Mouse (Mus musculus): ENCODE measurements at regions not wholly inside any gene's neighbourhood (a gene's known extent, or its start where the extent isn't known, plus 50 kb on each side); places are given as distances from the start of the nearest gene placed in this dataset.

GRCm38 (mm10) chr12:79890291-79890690 is 222.5 kb downstream of the Zfp36l1 start:
- Histone ChIP-seq H3K4me1 (ENCODE audit: insufficient read depth) (no peaks in the 10 kb centered on the region), H3K4me2 (ENCODE audit: low read depth, low read length) (no peak overlapping the region), H3K9me3 (ENCODE audit: low read length) (no peaks in the 10 kb centered on the region), H3K9ac (replicated peaks) (no peak overlapping the region), H3K36me3 (replicated peaks; ENCODE audit: insufficient read depth, low read length) (no peaks in the 10 kb centered on the region), H3K27me3 (ENCODE audit: insufficient read depth, low read length) (no peaks in the 10 kb centered on the region), H3K4me3 (ENCODE audit: low read depth, low read length) (no peak overlapping the region), H3K27ac (ENCODE audit: low read depth) (no peak overlapping the region)
- 84% methylated on average over 7 of the region's 7 CpGs for WGBS (ENCODE audit: insufficient replicate concordance)
- no peak for ATAC-seq
- TF ChIP-seq EP300 (IDR thresholded peaks at IDR 0.05; ENCODE audit: low read depth) (no peak), CTCF (IDR thresholded peaks at IDR 0.05; ENCODE audit: low read depth) (no peak)
- no peak for DNase-seq

- Histone ChIP-seq H3K4me3 (ENCODE audit: low read depth, low read length) (no peak overlapping the region), H3K27me3 (ENCODE audit: insufficient read depth, low read length) (no peaks in the 10 kb centered on the region), H3K27ac (ENCODE audit: low read depth) (no peak overlapping the region), H3K36me3 (replicated peaks; ENCODE audit: insufficient read depth, low read length) (no peaks in the 10 kb centered on the region), H3K9me3 (ENCODE audit: low read length) (no peaks in the 10 kb centered on the region), H3K4me2 (ENCODE audit: low read depth, low read length) (no peak overlapping the region), H3K9ac (replicated peaks) (no peak overlapping the region), H3K4me1 (ENCODE audit: insufficient read depth) (no peaks in the 10 kb centered on the region)
- TF ChIP-seq EP300 (IDR thresholded peaks at IDR 0.05; ENCODE audit: low read depth): no peak
- peak; percentile 18; the same call in 1 of the 2 replicates for TF ChIP-seq CTCF (IDR thresholded peaks at IDR 0.05; ENCODE audit: low read depth)
- DNase-seq (no peak), ATAC-seq (no peak)
- 79% methylated on average over 4 of the region's 4 CpGs for WGBS (ENCODE audit: insufficient replicate concordance)
Observed at GRCm38 (mm10) chr12:79888812-79889211, 224.0 kb downstream of the Zfp36l1 start.

DNA sequence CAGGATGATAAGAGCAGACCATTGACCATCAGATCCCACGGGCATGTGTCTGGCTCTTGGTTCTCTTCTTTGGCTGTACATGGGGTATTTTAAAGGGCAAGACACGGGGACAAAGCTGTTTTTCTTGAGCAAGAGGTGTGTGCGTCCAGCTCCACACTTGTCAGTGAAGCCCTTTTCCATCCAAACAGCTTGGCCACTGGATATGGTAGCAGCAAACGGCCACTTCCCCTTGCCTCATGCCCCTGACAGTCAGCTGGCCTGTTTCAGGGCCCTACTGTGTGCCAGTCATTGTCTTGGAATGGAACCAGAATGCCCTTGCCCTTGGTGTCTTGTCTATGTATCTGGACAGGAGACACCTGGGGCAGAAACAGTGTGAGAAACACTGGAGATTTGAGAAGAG is 224.7 kb downstream of the Zfp36l1 start:
- H3K27me3 ChIP-seq (ENCODE audit: insufficient read depth, low read length): no peaks in the 10 kb centered on the region
- TF ChIP-seq CTCF (IDR thresholded peaks at IDR 0.05; ENCODE audit: low read depth): no peak
- TF ChIP-seq EP300 (IDR thresholded peaks at IDR 0.05; ENCODE audit: low read depth): no peak
- no peaks in the 10 kb centered on the region for H3K4me1 ChIP-seq (ENCODE audit: insufficient read depth)
- no peak for DNase-seq
- WGBS (ENCODE audit: insufficient replicate concordance): 69% methylated on average over 4 of the region's 4 CpGs
- H3K36me3 ChIP-seq (replicated peaks; ENCODE audit: insufficient read depth, low read length): no peaks in the 10 kb centered on the region
- H3K9ac ChIP-seq (replicated peaks): no peak overlapping the region
- H3K4me2 ChIP-seq (ENCODE audit: low read depth, low read length): no peak overlapping the region
- ATAC-seq: no peak
- H3K27ac ChIP-seq (ENCODE audit: low read depth): no peak overlapping the region
- no peaks in the 10 kb centered on the region for H3K9me3 ChIP-seq (ENCODE audit: low read length)
- no peak overlapping the region for H3K4me3 ChIP-seq (ENCODE audit: low read depth, low read length)

GRCm38 (mm10) chr12:79887225-79887886 is 225.5 kb downstream of the Zfp36l1 start:
- Histone ChIP-seq H3K4me3 (ENCODE audit: low read depth, low read length) (no peak overlapping the region), H3K9ac (replicated peaks) (no peak overlapping the region), H3K4me1 (ENCODE audit: insufficient read depth) (no peaks in the 10 kb centered on the region), H3K36me3 (replicated peaks; ENCODE audit: insufficient read depth, low read length) (no peaks in the 10 kb centered on the region), H3K4me2 (ENCODE audit: low read depth, low read length) (no peak overlapping the region), H3K27me3 (ENCODE audit: insufficient read depth, low read length) (no peaks in the 10 kb centered on the region), H3K9me3 (ENCODE audit: low read length) (no peaks in the 10 kb centered on the region), H3K27ac (ENCODE audit: low read depth) (no peak overlapping the region)
- no peak for ATAC-seq
- TF ChIP-seq EP300 (IDR thresholded peaks at IDR 0.05; ENCODE audit: low read depth) (no peak), CTCF (IDR thresholded peaks at IDR 0.05; ENCODE audit: low read depth) (no peak)
- WGBS (ENCODE audit: insufficient replicate concordance): 77% methylated on average over 12 of the region's 12 CpGs
- no peak for DNase-seq

- TF ChIP-seq CTCF (IDR thresholded peaks at IDR 0.05; ENCODE audit: low read depth) (no peak), EP300 (IDR thresholded peaks at IDR 0.05; ENCODE audit: low read depth) (no peak)
- Histone ChIP-seq H3K4me1 (ENCODE audit: insufficient read depth) (no peaks in the 10 kb centered on the region), H3K9me3 (ENCODE audit: low read length) (no peaks in the 10 kb centered on the region), H3K9ac (replicated peaks) (no peak overlapping the region), H3K27me3 (ENCODE audit: insufficient read depth, low read length) (no peaks in the 10 kb centered on the region), H3K4me3 (ENCODE audit: low read depth, low read length) (no peak overlapping the region), H3K27ac (ENCODE audit: low read depth) (no peak overlapping the region), H3K36me3 (replicated peaks; ENCODE audit: insufficient read depth, low read length) (no peaks in the 10 kb centered on the region), H3K4me2 (ENCODE audit: low read depth, low read length) (no peak overlapping the region)
- WGBS (ENCODE audit: insufficient replicate concordance): 76% methylated on average over 3 of the region's 3 CpGs
- ATAC-seq: no peak
- no peak for DNase-seq
Observed at GRCm38 (mm10) chr12:79886494-79886893, 226.3 kb downstream of the Zfp36l1 start.

DNA sequence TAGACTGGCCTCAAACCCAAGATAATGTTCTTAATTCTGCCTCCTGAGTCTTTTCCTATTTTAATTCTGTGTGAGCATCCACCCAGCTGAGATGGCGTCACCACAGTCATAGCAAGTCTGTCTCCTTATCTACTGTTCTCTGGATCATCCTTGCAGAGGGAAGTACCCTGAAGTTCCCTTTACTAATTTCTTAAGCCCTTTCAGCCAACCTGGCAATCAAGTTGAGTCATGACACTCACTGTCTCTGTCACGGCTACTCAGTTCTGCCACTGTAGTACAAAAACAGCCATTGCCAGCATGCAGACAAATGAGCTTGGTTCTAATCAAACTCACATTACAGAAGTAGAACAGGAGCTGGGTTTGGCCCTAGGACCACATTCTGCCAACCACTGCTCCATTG is 227.5 kb downstream of the Zfp36l1 start:
- WGBS (ENCODE audit: insufficient replicate concordance): 49% methylated on average over 2 of the region's 2 CpGs
- DNase-seq: no peak
- Histone ChIP-seq H3K4me2 (ENCODE audit: low read depth, low read length) (no peak overlapping the region), H3K4me1 (ENCODE audit: insufficient read depth) (no peaks in the 10 kb centered on the region; the same call in 1 of the 2 replicates), H3K4me3 (ENCODE audit: low read depth, low read length) (no peak overlapping the region), H3K36me3 (replicated peaks; ENCODE audit: insufficient read depth, low read length) (no peaks in the 10 kb centered on the region), H3K27me3 (ENCODE audit: insufficient read depth, low read length) (no peaks in the 10 kb centered on the region), H3K9ac (replicated peaks) (no peak overlapping the region), H3K27ac (ENCODE audit: low read depth) (no peak overlapping the region), H3K9me3 (ENCODE audit: low read length) (no peaks in the 10 kb centered on the region)
- ATAC-seq: no peak
- TF ChIP-seq CTCF (IDR thresholded peaks at IDR 0.05; ENCODE audit: low read depth) (no peak), EP300 (IDR thresholded peaks at IDR 0.05; ENCODE audit: low read depth) (no peak)
